Mouse (Mus musculus): ENCODE data around the gene Fam76b. TPM values are rescaled to one million over a fixed set of nuclear protein-coding genes. Genes with fewer than 3 reads are reported as not detected.

Fam76b gene
- polyA plus RNA-seq (2015; fragmentation: Nextera tagmentation; extraction: Ambion mirVana): 12.2 and 15.6 TPM in 2 replicates

GRCm38 (mm10) chr9:13827406-13828086, at the start of gene Fam76b:
Fam76b (plus strand) TSS chr9:13827716.

DNA sequence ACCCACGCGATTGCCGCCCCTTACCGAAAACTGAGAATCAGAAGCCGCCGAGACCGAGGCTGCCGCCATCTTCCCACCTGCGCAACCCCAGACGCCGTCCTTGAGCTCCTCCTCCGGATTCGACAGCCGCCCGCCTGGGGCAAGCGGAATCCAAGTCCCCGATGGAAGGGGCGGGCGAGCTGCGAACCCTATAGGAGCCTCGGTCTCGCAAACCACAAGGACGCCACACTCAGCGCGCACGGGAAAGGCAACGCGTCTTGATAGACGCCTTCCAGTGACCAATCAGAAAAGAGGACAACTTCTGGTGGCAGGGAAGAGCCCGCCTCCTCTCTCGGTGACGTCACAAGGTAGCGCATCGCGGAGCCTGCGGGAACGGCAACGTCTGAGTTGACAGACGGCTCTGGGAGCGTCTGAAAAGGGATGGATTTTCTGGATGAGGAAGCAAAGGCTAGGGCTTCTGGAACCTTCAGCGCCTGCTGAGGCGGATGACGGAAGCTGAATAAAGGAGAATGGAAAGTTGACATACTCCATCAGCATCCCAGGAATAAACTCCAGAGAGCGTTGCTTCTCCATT, 597 bp upstream of the Fam76b start, which contains the start of gene Cep57:
Gene Cep57, minus strand, starts transcription at position 276 of the 574 bp plus-strand sequence.

Other genes starting within 250 kb of the Fam76b start
- 40.1 and 57.2 TPM in 2 replicates for gene Mtmr2, start 79.3 kb upstream of the Fam76b start, polyA plus RNA-seq (2015; fragmentation: Nextera tagmentation; extraction: Ambion mirVana)
- gene Cep57, start 609 bp upstream of the Fam76b start, polyA plus RNA-seq (2015; fragmentation: Nextera tagmentation; extraction: Ambion mirVana): 33.5 and 39.2 TPM in 2 replicates